Mouse (Mus musculus) megakaryocyte, embryonic 14.5 days (primary cell): ENCODE measurements around the gene Ppil3. TPM values are rescaled to one million over a fixed set of nuclear protein-coding genes. Genes with fewer than 3 reads are reported as not detected.

Experiments
- H3K27me3 ChIP-seq: replicated peaks from 2 replicates; pipeline ENCODE3; 2012; ENCODE audit warnings: inconsistent platforms
- H3K36me3 ChIP-seq: replicated peaks from 2 replicates; pipeline ENCODE3; 2012; ENCODE audit warnings: low read length, inconsistent platforms, mixed read lengths
- H3K4me1 ChIP-seq: 2 replicates; pipeline ENCODE4 v1.6.1; 2012; ENCODE audit warnings: inconsistent platforms
- H3K4me3 ChIP-seq: replicated peaks from 2 replicates; pipeline ENCODE3; 2012; ENCODE audit warnings: moderate library complexity, mild to moderate bottlenecking, inconsistent platforms
- H3K9me3 ChIP-seq: 2 replicates; pipeline ENCODE4 v1.6.1; 2012; ENCODE audit warnings: inconsistent platforms
- FLI1 ChIP-seq: IDR thresholded peaks from 2 replicates; pipeline ENCODE4 v1.6.1; 2012; ENCODE audit warnings: low read length, inconsistent platforms, mixed read lengths
- GATA1 ChIP-seq: IDR thresholded peaks from 3 replicates; pipeline ENCODE4 v1.6.1; 2012; ENCODE audit warnings: mixed read lengths, low read length, inconsistent platforms, borderline replicate concordance
- polyA plus RNA-seq: library from polyadenylated mRNA; stranded (reverse); fragments of >175 nt; gene quantifications from 2 replicates; pipeline ENCODE4 v1.2.3, GENCODE M21; 2012; ENCODE audit warnings: low replicate concordance; ENCODE audit not compliant: insufficient read depth

Ppil3 gene
- polyA plus RNA-seq, 1 experiment = 17.3 TPM

- H3K36me3 ChIP-seq = peaks cover 64% of the 10 kb centered on the region
Observed at GRCm38 (mm10) chr1:58448396-58448795, 3.1 kb upstream of the Ppil3 start.

GRCm38 (mm10) chr1:58447766-58448165, 2.5 kb upstream of the Ppil3 start:
- Histone ChIP-seq H3K36me3 (peaks cover 61% of the 10 kb centered on the region), H3K27me3 (no peaks in the 10 kb centered on the region), H3K4me1 (peaks cover 73% of the 10 kb centered on the region), H3K4me3 (peak overlapping the region; percentile 97), H3K9me3 (no peaks in the 10 kb centered on the region)
- TF ChIP-seq GATA1 (no peak), FLI1 (no peak)

More at GRCm38 (mm10) chr1:58448396-58448795, 3.1 kb upstream of the Ppil3 start:
- TF ChIP-seq FLI1 (no peak), GATA1 (no peak)
- Histone ChIP-seq H3K27me3 (no peaks in the 10 kb centered on the region), H3K4me3 (peak overlapping the region; percentile 80), H3K4me1 (peaks cover 70% of the 10 kb centered on the region), H3K9me3 (peaks cover under 1% of the 10 kb centered on the region; the same call in 1 of the 2 replicates)

DNA sequence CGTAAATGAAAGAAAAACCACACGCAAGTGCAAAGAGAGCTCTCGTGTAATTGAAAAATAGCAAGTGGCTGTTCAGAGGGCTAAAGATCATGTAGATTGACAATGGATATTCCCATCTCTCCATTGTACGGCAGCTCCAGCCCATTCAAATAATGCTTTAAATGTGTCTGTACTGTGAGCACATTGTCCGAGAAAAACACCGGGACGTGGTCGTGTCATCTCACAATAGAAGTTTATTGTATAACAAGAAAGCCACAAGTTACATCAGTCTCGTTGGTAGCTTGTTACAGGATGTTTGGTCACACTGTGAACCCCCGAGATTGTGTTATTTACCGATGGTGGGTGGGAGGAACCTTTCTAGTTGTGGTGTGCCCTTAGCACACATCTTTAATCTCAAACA, 575 bp upstream of the Ppil3 start:
- Histone ChIP-seq H3K36me3 (peaks cover 65% of the 10 kb centered on the region), H3K9me3 (no peaks in the 10 kb centered on the region), H3K27me3 (no peaks in the 10 kb centered on the region), H3K4me1 (peaks cover 82% of the 10 kb centered on the region), H3K4me3 (peak overlapping the region; percentile 97)
- TF ChIP-seq FLI1 (no peak), GATA1 (no peak)

- H3K4me1 ChIP-seq = peaks cover 78% of the 10 kb centered on the region
- no peaks in the 10 kb centered on the region for H3K27me3 ChIP-seq
- H3K9me3 ChIP-seq = no peaks in the 10 kb centered on the region
- TF ChIP-seq GATA1 (no peak), FLI1 (no peak)
- H3K4me3 ChIP-seq = peak overlapping the region; percentile 97
- peaks cover 66% of the 10 kb centered on the region for H3K36me3 ChIP-seq
Observed at GRCm38 (mm10) chr1:58444691-58445090, 595 bp downstream of the Ppil3 start.

- TF ChIP-seq FLI1 (no peak), GATA1 (no peak)
- Histone ChIP-seq H3K4me3 (no peak overlapping the region), H3K9me3 (no peaks in the 10 kb centered on the region), H3K27me3 (no peaks in the 10 kb centered on the region), H3K36me3 (peaks cover 56% of the 10 kb centered on the region), H3K4me1 (peaks cover 30% of the 10 kb centered on the region)
Observed at GRCm38 (mm10) chr1:58424551-58424950, 20.7 kb downstream of the Ppil3 start.

- TF ChIP-seq GATA1 (no peak), FLI1 (no peak)
- H3K4me1 ChIP-seq = peaks cover 31% of the 10 kb centered on the region
- H3K9me3 ChIP-seq = no peaks in the 10 kb centered on the region
- peak within 1 kb of the TSS; percentile 96 for H3K4me3 ChIP-seq
- H3K27me3 ChIP-seq = no peaks in the 10 kb centered on the region
- H3K36me3 ChIP-seq = peaks cover 56% of the 10 kb centered on the region
Observed at GRCm38 (mm10) chr1:58423371-58424248, 21.7 kb downstream of the Ppil3 start, which contains the start of gene Clk1. TSS of gene Clk1 (minus strand) at chr1:58424066.

DNA sequence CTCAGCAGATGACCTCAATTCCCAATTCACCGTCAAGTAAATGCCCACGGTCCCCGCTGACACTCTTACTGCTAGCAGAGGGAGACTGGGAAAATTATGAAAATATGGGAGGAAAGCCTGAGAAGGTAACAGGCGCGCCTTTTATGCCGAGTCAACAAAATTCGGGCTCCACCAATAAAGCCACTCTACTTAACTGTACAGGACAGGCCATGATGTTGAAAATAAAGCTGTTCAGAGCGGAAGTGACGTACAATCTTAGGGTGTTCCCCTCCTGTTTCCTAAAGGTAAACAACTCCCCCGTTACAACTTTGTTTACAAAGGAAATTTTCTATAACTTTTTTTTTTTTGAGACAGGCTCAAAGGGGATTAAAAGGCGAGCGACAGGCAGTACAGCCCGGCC, 22.4 kb downstream of the Ppil3 start:
- Histone ChIP-seq H3K4me1 (peaks cover 31% of the 10 kb centered on the region), H3K9me3 (no peaks in the 10 kb centered on the region), H3K36me3 (peaks cover 59% of the 10 kb centered on the region), H3K27me3 (no peaks in the 10 kb centered on the region), H3K4me3 (peak overlapping the region; percentile 96)
- TF ChIP-seq GATA1 (no peak), FLI1 (no peak)

- H3K36me3 ChIP-seq = peaks cover 66% of the 10 kb centered on the region
- H3K9me3 ChIP-seq = no peaks in the 10 kb centered on the region
- H3K4me1 ChIP-seq = peaks cover 31% of the 10 kb centered on the region
- peak overlapping the region; percentile 76 for H3K4me3 ChIP-seq
- TF ChIP-seq FLI1 = no peak
- no peak for TF ChIP-seq GATA1
- H3K27me3 ChIP-seq = no peaks in the 10 kb centered on the region
Observed at GRCm38 (mm10) chr1:58420961-58421360, 24.3 kb downstream of the Ppil3 start.

GRCm38 (mm10) chr1:58420032-58420431, 25.3 kb downstream of the Ppil3 start:
- H3K4me1 ChIP-seq = peaks cover 31% of the 10 kb centered on the region
- no peaks in the 10 kb centered on the region for H3K9me3 ChIP-seq
- TF ChIP-seq GATA1 (no peak), FLI1 (no peak)
- peaks cover 72% of the 10 kb centered on the region for H3K36me3 ChIP-seq
- H3K27me3 ChIP-seq = no peaks in the 10 kb centered on the region
- no peak overlapping the region for H3K4me3 ChIP-seq

GRCm38 (mm10) chr1:58416048-58416447, 29.2 kb downstream of the Ppil3 start:
- TF ChIP-seq GATA1 (no peak), FLI1 (no peak)
- no peaks in the 10 kb centered on the region for H3K27me3 ChIP-seq
- H3K4me1 ChIP-seq = peaks cover 14% of the 10 kb centered on the region
- no peak overlapping the region for H3K4me3 ChIP-seq
- peaks cover 98% of the 10 kb centered on the region for H3K36me3 ChIP-seq
- no peaks in the 10 kb centered on the region for H3K9me3 ChIP-seq
